Mouse (Mus musculus) liver, postnatal 0 days (tissue): ENCODE data around the gene Vmn1r42. TPM values are rescaled to one million over a fixed set of nuclear protein-coding genes. Genes with fewer than 3 reads are reported as not detected.
"Not testable (repeated sequence)": the region's sequence is repeated elsewhere in the genome, so short reads cannot be mapped to it uniquely, and the experiment has no call there.

Experiments used
- ATAC-seq: fragments of 200-750 bp; cut with Nextera tagmentation; 2 replicates; pipeline ENCODE4 v1.8.0; 2017; ENCODE audit warnings: mild to moderate bottlenecking, moderate library complexity
- DNase-seq: peaks from one replicate; pipeline ENCODE4 v3.0.0-alpha.2; 2016
- H3K27ac ChIP-seq: fragments of 300-500 bp; sonication (generic); 2 replicates; pipeline ENCODE4 v1.5.1; 2014; ENCODE audit warnings: antibody characterized with exemption, moderate library complexity, mild to moderate bottlenecking, low read depth
- H3K27me3 ChIP-seq: fragments of 300-500 bp; sonication (generic); 2 replicates; pipeline ENCODE4 v1.6.1; 2014; ENCODE audit warnings: low read length, control low read depth, mixed read lengths; ENCODE audit not compliant: insufficient read depth
- H3K36me3 ChIP-seq: fragments of 300-500 bp; sonication (generic); replicated peaks from 2 replicates; pipeline ENCODE4 v1.6.1; 2014; ENCODE audit warnings: mild to moderate bottlenecking, control low read depth, low read length, moderate library complexity, mixed read lengths; ENCODE audit not compliant: insufficient read depth
- H3K4me1 ChIP-seq: fragments of 300-500 bp; sonication (generic); 2 replicates; pipeline ENCODE4 v1.6.1; 2014; ENCODE audit warnings: antibody characterized with exemption, mild to moderate bottlenecking, control low read depth; ENCODE audit not compliant: insufficient read depth
- H3K4me2 ChIP-seq: fragments of 300-500 bp; sonication (generic); 2 replicates; pipeline ENCODE4 v1.6.1; 2014; ENCODE audit warnings: low read depth, mild to moderate bottlenecking, low read length, moderate library complexity, mixed read lengths
- H3K4me3 ChIP-seq: fragments of 300-500 bp; sonication (generic); 2 replicates; pipeline ENCODE4 v1.5.1; 2014; ENCODE audit warnings: low read depth, low read length
- H3K9ac ChIP-seq: fragments of 300-500 bp; sonication (generic); replicated peaks from 2 replicates; pipeline ENCODE4 v1.6.1; 2014; ENCODE audit warnings: mild to moderate bottlenecking, moderate library complexity
- H3K9me3 ChIP-seq: fragments of 300-500 bp; sonication (generic); 2 replicates; pipeline ENCODE4 v1.6.1; 2016; ENCODE audit warnings: mild to moderate bottlenecking, control low read depth, low read length, mixed read lengths
- CTCF ChIP-seq: sonication (generic); IDR thresholded peaks from 2 replicates; pipeline ENCODE4 v1.5.1; 2016; ENCODE audit warnings: antibody characterized with exemption, low read depth
- EP300 ChIP-seq: IDR thresholded peaks from 2 replicates; pipeline ENCODE4 v1.6.1; 2016; ENCODE audit warnings: antibody characterized with exemption, low read depth, mild to moderate bottlenecking
- WGBS: fragments of 180-500 bp; shearing (Covaris S2); extraction: QIAGEN DNeasy Blood & Tissue Kit; methylation state at CpG from one replicate; pipeline ENCODE4 v1.1.7; 2014; ENCODE audit not compliant: insufficient replicate concordance; 5-methylcytosine and 5-hydroxymethylcytosine counted together
- polyA plus RNA-seq: library from polyadenylated mRNA; unstranded; fragments of >200 nt; fragmentation: Nextera tagmentation; extraction: Ambion mirVana; gene quantifications from 2 replicates; pipeline ENCODE4 v1.2.1, GENCODE M21; 2015

The Vmn1r42 gene
- not detected in 2 replicates for polyA plus RNA-seq

DNA sequence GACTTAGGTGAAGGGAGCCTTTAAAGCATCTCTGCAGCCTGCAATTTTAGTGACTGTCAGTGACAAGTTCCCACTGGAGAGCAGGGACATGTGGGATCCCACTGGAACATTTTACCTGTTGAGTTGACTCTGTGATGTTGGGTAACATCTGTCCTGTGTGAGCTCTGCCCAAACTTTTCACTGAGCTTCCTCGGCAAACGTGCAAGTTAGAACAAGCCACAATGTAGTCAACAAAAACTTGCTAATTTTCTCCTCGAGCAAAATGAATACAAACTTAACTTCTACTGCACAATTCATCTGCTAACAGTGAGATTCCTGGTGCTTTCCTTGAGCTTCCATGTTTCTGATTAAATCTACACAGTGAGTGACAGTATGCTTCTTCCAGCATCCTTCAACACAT, at the start of gene Vmn1r42, which contains the start of gene Vmn1r43:
Gene Vmn1r42 (minus strand): TSS at position 101 of the 400 bp plus-strand sequence.
Gene Vmn1r43 (minus strand): TSS at position 101 of the 400 bp plus-strand sequence.
- H3K36me3 ChIP-seq, ATAC-seq, H3K9me3 ChIP-seq, H3K27ac ChIP-seq, H3K4me1 ChIP-seq, H3K4me2 ChIP-seq, H3K27me3 ChIP-seq, H3K9ac ChIP-seq, DNase-seq, H3K4me3 ChIP-seq: not testable (repeated sequence)
- WGBS = 66% methylated on average over 3 of the region's 3 CpGs

DNA sequence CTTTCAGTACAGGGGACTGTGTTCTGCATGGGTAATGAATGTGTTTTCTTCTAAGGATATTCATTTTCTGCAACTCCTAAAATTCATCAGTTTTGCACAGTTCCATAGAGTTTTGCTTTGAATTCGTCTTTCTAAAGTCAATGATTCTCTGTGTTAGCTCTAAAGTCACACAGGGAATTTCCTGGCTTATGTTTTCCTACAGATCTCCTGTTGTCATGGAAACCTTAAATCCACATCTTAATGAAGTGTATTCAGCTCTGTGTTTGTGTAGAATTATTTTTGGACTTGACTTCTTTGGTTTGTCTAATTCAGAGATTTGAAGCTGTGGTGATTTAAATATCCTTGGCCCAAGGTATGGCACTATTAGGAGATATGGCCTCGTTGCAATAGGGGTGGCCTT, 7.6 kb upstream of the Vmn1r42 start:
- Histone ChIP-seq H3K36me3 (no peaks in the 10 kb centered on the region), H3K4me1 (no peaks in the 10 kb centered on the region), H3K27me3 (no peaks in the 10 kb centered on the region), H3K4me3 (no peak overlapping the region), H3K4me2 (no peak overlapping the region), H3K9me3 (no peaks in the 10 kb centered on the region), H3K9ac (no peak overlapping the region), H3K27ac (no peak overlapping the region)
- WGBS = 39% methylated on average over 2 of the region's 2 CpGs
- DNase-seq = no peak
- no peak for ATAC-seq
- no peak for TF ChIP-seq EP300
- TF ChIP-seq CTCF = no peak

DNA sequence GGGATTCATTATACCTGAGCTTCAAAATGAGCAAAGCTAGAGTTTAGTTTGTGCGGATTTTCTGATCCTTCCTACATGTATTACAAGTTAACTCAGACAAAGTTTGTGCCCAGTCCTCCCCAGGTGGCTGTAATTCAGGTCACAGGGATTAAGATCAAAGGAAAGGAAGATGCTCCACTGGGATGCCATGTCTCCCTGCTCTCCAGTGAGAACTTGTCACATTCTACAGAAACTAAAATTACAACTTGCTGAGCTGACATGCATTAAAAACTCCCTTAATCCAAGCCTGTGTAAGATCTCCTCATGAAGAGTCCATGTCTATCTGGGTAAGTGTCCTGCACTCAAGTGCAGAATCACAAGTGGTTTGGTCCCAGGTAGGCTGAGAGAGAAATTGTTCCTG, 7.1 kb upstream of the Vmn1r42 start, which contains the start of gene Vmn1r44:
Gene Vmn1r44 (plus strand): TSS at position 301 of the 400 bp plus-strand sequence.
- ATAC-seq (no peak), DNase-seq (no peak)
- no peaks in the 10 kb centered on the region for H3K9me3 ChIP-seq
- H3K27me3 ChIP-seq = no peaks in the 10 kb centered on the region
- 65% methylated on average over 1 of the region's 1 CpGs for WGBS
- H3K4me1 ChIP-seq = no peaks in the 10 kb centered on the region
- H3K9ac ChIP-seq = no peak within 1 kb of the TSS
- no peak within 1 kb of the TSS for H3K4me3 ChIP-seq
- H3K27ac ChIP-seq = no peak within 1 kb of the TSS
- H3K36me3 ChIP-seq = no peaks in the 10 kb centered on the region
- H3K4me2 ChIP-seq = no peak within 1 kb of the TSS
- no peak for TF ChIP-seq CTCF
- no peak for TF ChIP-seq EP300

DNA sequence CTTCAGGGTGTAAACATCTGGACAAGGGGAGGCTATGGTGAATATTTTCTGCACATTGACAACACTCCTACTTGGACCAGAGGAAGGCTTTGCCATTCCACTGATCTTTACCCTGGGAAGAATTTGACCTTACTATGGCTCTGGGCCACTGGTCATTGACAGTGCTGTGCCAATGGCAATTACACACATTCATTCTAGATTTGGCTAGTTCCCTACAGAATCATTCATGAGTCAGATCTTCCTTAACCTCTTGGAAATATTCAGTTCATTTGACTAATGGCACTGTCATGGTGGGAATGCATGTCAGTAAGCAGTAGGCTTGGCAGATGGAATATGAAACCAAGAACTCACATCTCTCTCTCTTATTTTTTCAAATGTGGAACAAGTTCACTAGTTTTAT, 4.7 kb upstream of the Vmn1r42 start:
- Histone ChIP-seq H3K4me1 (no peaks in the 10 kb centered on the region), H3K27ac (no peak overlapping the region), H3K27me3 (no peaks in the 10 kb centered on the region), H3K4me3 (no peak overlapping the region), H3K9ac (no peak overlapping the region), H3K36me3 (no peaks in the 10 kb centered on the region), H3K9me3 (no peaks in the 10 kb centered on the region), H3K4me2 (no peak overlapping the region)
- no peak for DNase-seq
- ATAC-seq = no peak
- TF ChIP-seq CTCF (no peak), EP300 (no peak)

DNA sequence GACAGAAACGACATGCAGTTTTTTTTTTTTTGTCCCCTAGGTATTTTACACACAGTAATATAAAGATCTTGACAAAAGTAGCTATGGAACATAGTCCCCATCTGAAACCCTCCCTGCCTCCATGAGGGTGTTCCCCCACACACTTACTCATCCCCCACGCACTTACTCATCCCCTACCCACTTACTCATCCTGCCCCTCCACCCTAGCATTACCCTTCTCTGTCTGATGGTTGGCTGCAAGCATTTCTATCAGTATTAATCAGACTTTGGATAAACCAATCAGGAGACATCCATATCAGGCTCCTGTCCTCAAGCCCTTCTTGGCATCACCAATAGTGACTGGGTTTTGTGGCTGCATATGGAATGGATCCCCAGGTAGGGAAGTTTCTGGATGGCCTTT, 750 bp upstream of the Vmn1r42 start:
- Histone ChIP-seq H3K4me3 (no peak overlapping the region), H3K27ac (no peak overlapping the region), H3K4me1 (no peaks in the 10 kb centered on the region), H3K9ac (no peak overlapping the region), H3K4me2 (no peak overlapping the region), H3K9me3 (no peaks in the 10 kb centered on the region), H3K36me3 (no peaks in the 10 kb centered on the region), H3K27me3 (no peaks in the 10 kb centered on the region)
- no peak for ATAC-seq
- TF ChIP-seq EP300 (no peak), CTCF (no peak)
- no peak for DNase-seq
- 56% methylated on average over 2 of the region's 2 CpGs for WGBS

DNA sequence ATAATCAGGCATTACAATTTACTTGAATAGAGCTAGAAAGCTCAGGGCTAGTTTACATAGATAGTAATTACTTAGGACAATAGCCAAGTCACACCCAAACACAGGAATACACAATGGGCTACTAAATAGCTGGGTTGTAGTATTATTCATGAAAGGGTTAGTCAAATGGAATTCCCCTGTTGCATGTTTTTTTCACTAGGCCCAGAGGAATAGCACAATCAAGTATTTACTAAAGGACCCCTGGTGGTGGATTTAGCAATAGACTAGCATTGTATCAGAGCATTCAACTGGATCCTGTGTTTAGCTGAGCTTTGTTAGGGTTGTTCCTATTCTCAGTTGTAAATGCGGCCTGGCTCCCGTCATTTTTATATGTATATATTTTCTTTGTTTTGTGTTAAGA, 8.2 kb downstream of the Vmn1r42 start:
- DNase-seq = no peak
- no peak for ATAC-seq
- H3K4me3 ChIP-seq = no peak overlapping the region
- TF ChIP-seq CTCF (no peak), EP300 (no peak)
- H3K27ac ChIP-seq = no peak overlapping the region
- H3K4me2 ChIP-seq = no peak overlapping the region
- no peak overlapping the region for H3K9ac ChIP-seq
- peaks cover 5% of the 10 kb centered on the region for H3K9me3 ChIP-seq
- no peaks in the 10 kb centered on the region for H3K36me3 ChIP-seq
- WGBS = 89% methylated on average over 2 of the region's 2 CpGs
- H3K27me3 ChIP-seq = no peaks in the 10 kb centered on the region
- no peaks in the 10 kb centered on the region for H3K4me1 ChIP-seq

DNA sequence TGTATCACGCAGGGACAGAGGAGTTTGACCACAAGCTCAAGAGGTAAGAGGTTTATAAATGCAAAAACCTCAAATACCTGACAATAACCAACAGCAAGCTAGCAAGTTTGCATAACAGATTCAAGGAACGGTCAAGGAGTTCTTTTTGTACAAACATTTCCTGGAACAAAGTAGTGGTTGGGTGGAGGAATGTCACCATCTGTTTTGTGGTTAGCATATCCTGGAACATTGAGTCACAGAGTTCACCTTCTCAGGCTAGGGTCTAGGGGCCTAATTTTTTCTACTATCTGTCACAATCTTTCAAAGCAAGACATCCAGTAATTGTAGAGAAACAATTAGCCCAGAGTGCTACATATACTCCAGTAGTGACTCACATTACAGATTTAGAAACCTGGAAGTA, 8.9 kb downstream of the Vmn1r42 start:
- ATAC-seq (no peak), DNase-seq (no peak)
- Histone ChIP-seq H3K36me3 (no peaks in the 10 kb centered on the region), H3K27me3 (no peaks in the 10 kb centered on the region), H3K4me2 (no peak overlapping the region), H3K9ac (no peak overlapping the region), H3K9me3 (peaks cover 5% of the 10 kb centered on the region), H3K4me3 (no peak overlapping the region), H3K27ac (no peak overlapping the region), H3K4me1 (no peaks in the 10 kb centered on the region)
- TF ChIP-seq EP300 (no peak), CTCF (no peak)
- 63% methylated on average over 2 of the region's 2 CpGs for WGBS
